Mouse (Mus musculus) lung, embryonic 16.5 days (tissue): ENCODE results near the gene Nagpa. TPM values are rescaled to one million over a fixed set of nuclear protein-coding genes. Genes with fewer than 3 reads are reported as not detected.

Experiments
- ATAC-seq: fragments of 200-750 bp; cut with Nextera tagmentation; 2 replicates; pipeline ENCODE4 v1.8.0; 2017; ENCODE audit warnings: low read depth, mild to moderate bottlenecking, moderate library complexity
- H3K27ac ChIP-seq: fragments of 300-500 bp; sonication (generic); 2 replicates; pipeline ENCODE4 v1.5.1; 2014; ENCODE audit warnings: mild to moderate bottlenecking, control low read depth, low read length
- H3K27me3 ChIP-seq: fragments of 300-500 bp; sonication (generic); 2 replicates; pipeline ENCODE4 v1.6.1; 2014; ENCODE audit warnings: low read depth, low read length, mixed read lengths; ENCODE audit not compliant: control insufficient read depth, insufficient read depth
- H3K36me3 ChIP-seq: fragments of 300-500 bp; sonication (generic); 2 replicates; pipeline ENCODE4 v1.6.1; 2014; ENCODE audit warnings: low read length; ENCODE audit not compliant: control insufficient read depth, insufficient read depth
- H3K4me1 ChIP-seq: fragments of 300-500 bp; sonication (generic); replicated peaks from 2 replicates; pipeline ENCODE4 v1.6.1; 2014; ENCODE audit warnings: low read length, mixed read lengths; ENCODE audit not compliant: control insufficient read depth, insufficient read depth
- H3K4me2 ChIP-seq: fragments of 300-500 bp; sonication (generic); 2 replicates; pipeline ENCODE4 v1.6.1; 2014; ENCODE audit warnings: low read depth, low read length, control low read depth
- H3K4me3 ChIP-seq: fragments of 300-500 bp; sonication (generic); 2 replicates; pipeline ENCODE4 v1.5.1; 2014; ENCODE audit warnings: mild to moderate bottlenecking, low read length, control low read depth
- H3K9ac ChIP-seq: fragments of 300-500 bp; sonication (generic); 2 replicates; pipeline ENCODE4 v1.6.1; 2014; ENCODE audit warnings: low read length, control low read depth
- H3K9me3 ChIP-seq: fragments of 300-500 bp; sonication (generic); 2 replicates; pipeline ENCODE4 v1.6.1; 2016; ENCODE audit warnings: low read length; ENCODE audit not compliant: control insufficient read depth
- WGBS: fragments of 180-500 bp; shearing (Covaris S2); extraction: QIAGEN DNeasy Blood & Tissue Kit; methylation state at CpG from one replicate; pipeline ENCODE4 v1.1.7; 2014; 5-methylcytosine and 5-hydroxymethylcytosine counted together
- polyA plus RNA-seq: library from polyadenylated mRNA; unstranded; fragments of >200 nt; fragmentation: Nextera tagmentation; extraction: Ambion mirVana; gene quantifications from 2 replicates; pipeline ENCODE4 v1.2.1, GENCODE M21; 2015

Gene Nagpa
- polyA plus RNA-seq, 1 experiment from 2014 or later, result 22.1 TPM

- Histone ChIP-seq H3K4me1 (peaks cover 5% of the 10 kb centered on the region), H3K4me3 (no peak overlapping the region), H3K4me2 (no peak overlapping the region), H3K9me3 (no peaks in the 10 kb centered on the region), H3K9ac (no peak overlapping the region), H3K36me3 (no peaks in the 10 kb centered on the region), H3K27me3 (no peaks in the 10 kb centered on the region), H3K27ac (no peak overlapping the region)
- no peak for ATAC-seq
- 71% methylated on average over 5 of the region's 5 CpGs for WGBS
Measured at GRCm38 (mm10) chr16:5206051-5206450, 2.2 kb upstream of the Nagpa start.

- no peak overlapping the region for H3K4me3 ChIP-seq
- no peak overlapping the region for H3K4me2 ChIP-seq
- no peaks in the 10 kb centered on the region for H3K36me3 ChIP-seq
- 77% methylated on average over 5 of the region's 5 CpGs for WGBS
- H3K9ac ChIP-seq, result no peak overlapping the region
- H3K27ac ChIP-seq, result no peak overlapping the region
- H3K9me3 ChIP-seq, result no peaks in the 10 kb centered on the region
- peaks cover 5% of the 10 kb centered on the region for H3K4me1 ChIP-seq
- H3K27me3 ChIP-seq, result no peaks in the 10 kb centered on the region
- ATAC-seq, result no peak
Measured at GRCm38 (mm10) chr16:5205431-5205970, 1.7 kb upstream of the Nagpa start.

- H3K9ac ChIP-seq, result peak overlapping the region; percentile 71
- under 1% methylated on average over 36 of the region's 36 CpGs for WGBS
- no peak overlapping the region for H3K27ac ChIP-seq
- H3K4me1 ChIP-seq, result peaks cover 5% of the 10 kb centered on the region
- no peaks in the 10 kb centered on the region for H3K27me3 ChIP-seq
- H3K9me3 ChIP-seq, result no peaks in the 10 kb centered on the region
- peak overlapping the region; percentile 83 for H3K4me3 ChIP-seq
- peak; percentile 23; the same call in 1 of the 2 replicates for ATAC-seq
- no peaks in the 10 kb centered on the region for H3K36me3 ChIP-seq
- peak overlapping the region; percentile 98 for H3K4me2 ChIP-seq
Measured at GRCm38 (mm10) chr16:5203200-5203599, 612 bp downstream of the Nagpa start.

- H3K27ac ChIP-seq, result no peak overlapping the region
- H3K4me2 ChIP-seq, result peak overlapping the region; percentile 98
- peak overlapping the region; percentile 71 for H3K9ac ChIP-seq
- no peaks in the 10 kb centered on the region for H3K27me3 ChIP-seq
- no peaks in the 10 kb centered on the region for H3K9me3 ChIP-seq
- WGBS, result 15% methylated on average over 4 of the region's 4 CpGs
- ATAC-seq, result no peak
- H3K4me3 ChIP-seq, result peak overlapping the region; percentile 83
- H3K36me3 ChIP-seq, result no peaks in the 10 kb centered on the region
- peaks cover 5% of the 10 kb centered on the region for H3K4me1 ChIP-seq
Measured at GRCm38 (mm10) chr16:5202681-5203080, 1.1 kb downstream of the Nagpa start.

GRCm38 (mm10) chr16:5195080-5195479 is 8.7 kb downstream of the Nagpa start:
- H3K4me1 ChIP-seq, result no peaks in the 10 kb centered on the region
- peak; percentile 45; the same call in 1 of the 2 replicates for ATAC-seq
- H3K36me3 ChIP-seq, result no peaks in the 10 kb centered on the region
- no peak overlapping the region for H3K9ac ChIP-seq
- no peaks in the 10 kb centered on the region for H3K9me3 ChIP-seq
- 22% methylated on average over 6 of the region's 6 CpGs for WGBS
- no peaks in the 10 kb centered on the region for H3K27me3 ChIP-seq
- no peak overlapping the region for H3K27ac ChIP-seq
- no peak overlapping the region for H3K4me3 ChIP-seq
- H3K4me2 ChIP-seq, result no peak overlapping the region

- no peak overlapping the region for H3K27ac ChIP-seq
- 54% methylated on average over 7 of the region's 7 CpGs for WGBS
Measured at GRCm38 (mm10) chr16:5186234-5186633, 17.6 kb downstream of the Nagpa start.

GRCm38 (mm10) chr16:5185691-5186090 is 18.1 kb downstream of the Nagpa start:
- Histone ChIP-seq H3K4me2 (no peak overlapping the region), H3K27ac (no peak overlapping the region), H3K4me3 (no peak overlapping the region), H3K9ac (no peak overlapping the region), H3K4me1 (no peaks in the 10 kb centered on the region), H3K9me3 (no peaks in the 10 kb centered on the region), H3K36me3 (no peaks in the 10 kb centered on the region), H3K27me3 (no peaks in the 10 kb centered on the region)
- ATAC-seq, result no peak
- 46% methylated on average over 7 of the region's 7 CpGs for WGBS

More at GRCm38 (mm10) chr16:5186234-5186633, 17.6 kb downstream of the Nagpa start:
- Histone ChIP-seq H3K4me3 (no peak overlapping the region), H3K9me3 (no peaks in the 10 kb centered on the region), H3K9ac (no peak overlapping the region), H3K27me3 (no peaks in the 10 kb centered on the region), H3K4me2 (no peak overlapping the region), H3K4me1 (no peaks in the 10 kb centered on the region), H3K36me3 (no peaks in the 10 kb centered on the region)
- ATAC-seq, result no peak

GRCm38 (mm10) chr16:5184956-5185355 is 18.9 kb downstream of the Nagpa start:
- Histone ChIP-seq H3K4me2 (no peak overlapping the region), H3K27me3 (no peaks in the 10 kb centered on the region), H3K4me3 (no peak overlapping the region), H3K36me3 (no peaks in the 10 kb centered on the region), H3K9ac (no peak overlapping the region), H3K4me1 (no peaks in the 10 kb centered on the region), H3K27ac (no peak overlapping the region), H3K9me3 (no peaks in the 10 kb centered on the region)
- WGBS, result 78% methylated on average over 5 of the region's 5 CpGs
- ATAC-seq, result no peak

- H3K27ac ChIP-seq, result no peak overlapping the region
- no peak overlapping the region for H3K9ac ChIP-seq
- WGBS, result 48% methylated on average over 8 of the region's 8 CpGs
- no peak overlapping the region for H3K4me2 ChIP-seq
- no peaks in the 10 kb centered on the region for H3K4me1 ChIP-seq
- H3K9me3 ChIP-seq, result no peaks in the 10 kb centered on the region
- ATAC-seq, result no peak
- no peaks in the 10 kb centered on the region for H3K36me3 ChIP-seq
- no peaks in the 10 kb centered on the region for H3K27me3 ChIP-seq
- no peak overlapping the region for H3K4me3 ChIP-seq
Measured at GRCm38 (mm10) chr16:5184101-5184500, 19.7 kb downstream of the Nagpa start.
